Mouse (Mus musculus): ENCODE data around the gene Ap4m1. TPM values are rescaled to one million over a fixed set of nuclear protein-coding genes. Genes with fewer than 3 reads are reported as not detected.

Gene Ap4m1
- 10 to 100 TPM in 1 of 2 experiments, 1 to 10 TPM in 1; 9.6 to 11.8 TPM for total RNA-seq (2021)

- DNase-seq, result peak; percentile 98 to 99
- intact Hi-C loops (cut with DNase I), result loop anchor here (2.0 kb wide), 1 partner anchor 15 kb away; the partner anchor contains the start of genes Cnpy4 and Taf6
Observed at GRCm38 (mm10) chr5:138171695-138172491, at the start of gene Ap4m1, which contains the start of gene Mcm7. TSS of gene Ap4m1 (plus strand) at chr5:138172002. TSS of gene Mcm7 (minus strand) at chr5:138172422.

- intact Hi-C loops (cut with DNase I), result no loop called here
- no peak for DNase-seq
Observed at GRCm38 (mm10) chr5:138132425-138133064, 39.3 kb upstream of the Ap4m1 start.

GRCm38 (mm10) chr5:138137257-138137656 is 34.5 kb upstream of the Ap4m1 start:
- intact Hi-C loops (cut with DNase I), result loop anchor here (5.0 kb wide), 1 partner anchor 250 kb away; no protein-coding TSS in a partner anchor

GRCm38 (mm10) chr5:138137935-138138549 is 33.8 kb upstream of the Ap4m1 start:
- intact Hi-C loops (cut with DNase I), result loop anchor here (5.0 kb wide), 1 partner anchor 251 kb away; no protein-coding TSS in a partner anchor
- DNase-seq, result peak in 1 of 2 experiments; percentile 9

More at GRCm38 (mm10) chr5:138137257-138137656, 34.5 kb upstream of the Ap4m1 start:
- no peak for DNase-seq

GRCm38 (mm10) chr5:138138585-138138984 is 33.2 kb upstream of the Ap4m1 start:
- intact Hi-C loops (cut with DNase I), result loop anchor here (5.0 kb wide), 1 partner anchor 251 kb away; no protein-coding TSS in a partner anchor
- no peak for DNase-seq

GRCm38 (mm10) chr5:138154390-138154789 is 17.4 kb upstream of the Ap4m1 start:
- DNase-seq, result no peak
- intact Hi-C loops (cut with DNase I), result loop anchor here (2.0 kb wide), 1 partner anchor 38 kb away; the partner anchor contains the start of gene Zscan21

- intact Hi-C loops (cut with DNase I), result loop anchor here (1.0 to 5.0 kb wide), 4 partner anchors 39 to 363 kb away; partner anchors contain the start of genes Zkscan1 and Zscan21
- peak; percentile 81 to 86 for DNase-seq
Observed at GRCm38 (mm10) chr5:138155443-138155976, 16.3 kb upstream of the Ap4m1 start, which contains the start of gene Zfp113. TSS of gene Zfp113 (minus strand) at chr5:138155744.

GRCm38 (mm10) chr5:138160224-138160762 is 11.5 kb upstream of the Ap4m1 start:
- DNase-seq, result no peak
- intact Hi-C loops (cut with DNase I), result loop anchor here (2.0 to 10.0 kb wide), 2 partner anchors 27 to 635 kb away; partner anchors contain the start of genes Cnpy4 and Taf6

GRCm38 (mm10) chr5:138160842-138161665 is 10.7 kb upstream of the Ap4m1 start, which contains the start of gene Cops6:
TSS of gene Cops6 (plus strand) at chr5:138161071.
- intact Hi-C loops (cut with DNase I), result loop anchor here (1.0 to 10.0 kb wide), 3 partner anchors 9 to 636 kb away; partner anchors contain the start of genes Cnpy4 and Taf6
- peak; percentile 94 to 96 for DNase-seq

- intact Hi-C loops (cut with DNase I), result loop anchor here (10.0 kb wide), 1 partner anchor 638 kb away; no protein-coding TSS in a partner anchor
- DNase-seq, result no peak
Observed at GRCm38 (mm10) chr5:138163046-138163445, 8.8 kb upstream of the Ap4m1 start.

GRCm38 (mm10) chr5:138163610-138164009 is 8.2 kb upstream of the Ap4m1 start:
- DNase-seq, result no peak
- intact Hi-C loops (cut with DNase I), result loop anchor here (10.0 kb wide), 1 partner anchor 639 kb away; no protein-coding TSS in a partner anchor

- intact Hi-C loops (cut with DNase I), result loop anchor here (10.0 kb wide), 1 partner anchor 641 kb away; no protein-coding TSS in a partner anchor
- no peak for DNase-seq
Observed at GRCm38 (mm10) chr5:138165594-138165993, 6.2 kb upstream of the Ap4m1 start.

- intact Hi-C loops (cut with DNase I), result loop anchor here (1.0 kb wide), 1 partner anchor 10 kb away; the partner anchor contains the start of gene Cops6
- DNase-seq, result peak; percentile 97 to 98
Observed at GRCm38 (mm10) chr5:138170936-138171561, 753 bp upstream of the Ap4m1 start.

GRCm38 (mm10) chr5:138173217-138173616 is 1.4 kb downstream of the Ap4m1 start:
- DNase-seq, result no peak

GRCm38 (mm10) chr5:138186950-138187638 is 15.3 kb downstream of the Ap4m1 start, which contains the start of the genes Taf6 and Cnpy4:
TSS of gene Taf6 (minus strand) at chr5:138187451.
TSS of gene Cnpy4 (plus strand) at chr5:138187485.
- intact Hi-C loops (cut with DNase I), result loop anchor here (2.0 kb wide), 2 partner anchors 14 to 26 kb away; partner anchors contain the start of genes Ap4m1, Cops6 and Mcm7
- peak; percentile 83 to 87 for DNase-seq

More at GRCm38 (mm10) chr5:138173217-138173616, 1.4 kb downstream of the Ap4m1 start:
- intact Hi-C loops (cut with DNase I), result loop anchor here (2.0 kb wide), 1 partner anchor 14 kb away; the partner anchor contains the start of genes Cnpy4 and Taf6

- intact Hi-C loops (cut with DNase I), result loop anchor here (2.0 kb wide), 2 partner anchors 15 to 27 kb away; partner anchors contain the start of genes Ap4m1, Cops6 and Mcm7
- DNase-seq, result peak; percentile 71 to 77
Observed at GRCm38 (mm10) chr5:138187661-138188306, 16.0 kb downstream of the Ap4m1 start.

All from heart, postnatal 36 days (tissue).